Mouse (Mus musculus): Measurements from ENCODE around the gene Rhox2b. TPM values are rescaled to one million over a fixed set of nuclear protein-coding genes. Genes with fewer than 3 reads are reported as not detected.

The Rhox2b gene
- not detected in 4 replicates for total RNA-seq (2023; ENCODE audit: inconsistent age)

GRCm38 (mm10) chrX:37411767-37412166 is at the start of gene Rhox2b:
Gene Rhox2b (plus strand): TSS chrX:37412067.

GRCm38 (mm10) chrX:37379728-37380127 is 32.1 kb upstream of the Rhox2b start, which contains the start of gene Rhox3a2:
Gene Rhox3a2 (plus strand): TSS chrX:37380028.

GRCm38 (mm10) chrX:37390548-37390947 is 21.3 kb upstream of the Rhox2b start, which contains the start of gene Rhox4a2:
Gene Rhox4a2 (plus strand): TSS chrX:37390848.

GRCm38 (mm10) chrX:37432194-37432593 is 20.3 kb downstream of the Rhox2b start, which contains the start of gene Rhox4b:
Gene Rhox4b (plus strand): TSS chrX:37432494.

GRCm38 (mm10) chrX:37453380-37453779 is 41.5 kb downstream of the Rhox2b start, which contains the start of gene Rhox2c:
Gene Rhox2c (plus strand): TSS chrX:37453680.

GRCm38 (mm10) chrX:37458285-37458684 is 46.4 kb downstream of the Rhox2b start, which contains the start of gene Rhox3c:
Gene Rhox3c (plus strand): TSS chrX:37458585.

Other genes starting within 250 kb of the Rhox2b start
- gene Akap14, start 243.2 kb upstream of the Rhox2b start, total RNA-seq (2023; ENCODE audit: inconsistent age): not detected in 4 replicates
- 89.5 to 105 TPM (median 95.8 TPM) in 4 replicates for gene Ndufa1, start 220.9 kb upstream of the Rhox2b start, total RNA-seq (2023; ENCODE audit: inconsistent age)
- 1.00 to 1.9 TPM (median 1.2 TPM) in 4 replicates for gene Rnf113a1, start 220.8 kb upstream of the Rhox2b start, total RNA-seq (2023; ENCODE audit: inconsistent age)
- gene Gm9, start 201.0 kb upstream of the Rhox2b start, total RNA-seq (2023; ENCODE audit: inconsistent age): not detected in 4 replicates
- not detected in 4 replicates for gene Rhox1, start 189.8 kb upstream of the Rhox2b start, total RNA-seq (2023; ENCODE audit: inconsistent age)
- not detected in 4 replicates for gene Rhox2a, start 167.1 kb upstream of the Rhox2b start, total RNA-seq (2023; ENCODE audit: inconsistent age)
- gene Rhox3a, start 162.1 kb upstream of the Rhox2b start, total RNA-seq (2023; ENCODE audit: inconsistent age): not detected in 4 replicates
- gene Rhox4a, start 146.7 kb upstream of the Rhox2b start, total RNA-seq (2023; ENCODE audit: inconsistent age): not detected in 4 replicates
- gene Rhox3a2, start 32.0 kb upstream of the Rhox2b start, total RNA-seq (2023; ENCODE audit: inconsistent age): not detected in 4 replicates
- gene Rhox4a2, start 21.2 kb upstream of the Rhox2b start, total RNA-seq (2023; ENCODE audit: inconsistent age): not detected in 4 replicates
- gene Rhox4b, start 20.4 kb downstream of the Rhox2b start, total RNA-seq (2023; ENCODE audit: inconsistent age): not detected in 4 replicates
- gene Rhox2c, start 41.6 kb downstream of the Rhox2b start, total RNA-seq (2023; ENCODE audit: inconsistent age): not detected in 4 replicates
- gene Rhox3c, start 46.5 kb downstream of the Rhox2b start, total RNA-seq (2023; ENCODE audit: inconsistent age): not detected in 4 replicates
- gene Rhox4c, start 68.3 kb downstream of the Rhox2b start, total RNA-seq (2023; ENCODE audit: inconsistent age): not detected in 4 replicates
- gene Rhox2d, start 81.4 kb downstream of the Rhox2b start, total RNA-seq (2023; ENCODE audit: inconsistent age): not detected in 4 replicates
- gene Rhox4d, start 102.3 kb downstream of the Rhox2b start, total RNA-seq (2023; ENCODE audit: inconsistent age): not detected in 4 replicates
- not detected in 4 replicates for gene Rhox2e, start 118.4 kb downstream of the Rhox2b start, total RNA-seq (2023; ENCODE audit: inconsistent age)
- not detected in 4 replicates for gene Rhox3e, start 130.0 kb downstream of the Rhox2b start, total RNA-seq (2023; ENCODE audit: inconsistent age)
- gene Rhox4e, start 145.3 kb downstream of the Rhox2b start, total RNA-seq (2023; ENCODE audit: inconsistent age): not detected in 4 replicates
- gene Rhox2f, start 159.3 kb downstream of the Rhox2b start, total RNA-seq (2023; ENCODE audit: inconsistent age): not detected in 4 replicates
- gene Rhox3f, start 168.9 kb downstream of the Rhox2b start, total RNA-seq (2023; ENCODE audit: inconsistent age): not detected in 4 replicates
- not detected in 4 replicates for gene Rhox4f, start 195.6 kb downstream of the Rhox2b start, total RNA-seq (2023; ENCODE audit: inconsistent age)
- gene Rhox3g, start 216.5 kb downstream of the Rhox2b start, total RNA-seq (2023; ENCODE audit: inconsistent age): not detected in 4 replicates
- gene Rhox2g, start 231.4 kb downstream of the Rhox2b start, total RNA-seq (2023; ENCODE audit: inconsistent age): not detected in 4 replicates
- gene Rhox4g, start 239.3 kb downstream of the Rhox2b start, total RNA-seq (2023; ENCODE audit: inconsistent age): not detected in 4 replicates